Mouse (Mus musculus) bone marrow, adult 2 months (tissue): ENCODE measurements around the gene Crb1.

Source experiments
- CTCF ChIP-seq: fragments of 200-500 bp; IDR thresholded peaks from 2 replicates; pipeline ENCODE4 v1.5.1; 2011; ENCODE audit warnings: low read length, control low read depth; ENCODE audit not compliant: control insufficient read depth, insufficient read depth
- POLR2A ChIP-seq: fragments of 200-500 bp; IDR thresholded peaks from 2 replicates; pipeline ENCODE4 v1.6.1; 2011; ENCODE audit warnings: low read depth, mild to moderate bottlenecking, control low read depth, low read length, borderline replicate concordance; ENCODE audit not compliant: control insufficient read depth

DNA sequence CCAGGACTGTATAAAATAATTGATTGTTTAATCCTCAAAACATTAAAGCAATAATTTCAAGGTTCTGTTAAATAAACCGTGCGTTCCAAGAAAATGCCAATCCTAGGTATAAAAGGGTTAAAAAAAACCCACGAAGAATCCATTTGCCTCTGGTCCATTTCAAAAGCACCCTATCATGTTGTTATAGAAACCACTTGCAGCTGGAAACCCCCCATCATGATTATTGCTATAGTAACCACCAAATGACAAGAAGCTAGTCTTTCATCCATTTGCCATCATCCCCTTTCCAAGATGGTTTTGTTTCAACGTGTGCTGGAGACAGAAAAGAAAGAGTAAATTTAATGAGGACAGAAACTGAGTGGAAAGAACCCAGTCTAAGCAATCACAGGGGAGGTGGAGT is 28.3 kb downstream of the Crb1 start:
- TF ChIP-seq CTCF: no peak
- no peak for TF ChIP-seq POLR2A
